Mouse (Mus musculus): Measurements from ENCODE around the gene Pid1. TPM values are rescaled to one million over a fixed set of nuclear protein-coding genes. Genes with fewer than 3 reads are reported as not detected.

Gene Pid1
- polyA plus RNA-seq, 1 experiment from 2014 or later: 38.9 TPM

DNA sequence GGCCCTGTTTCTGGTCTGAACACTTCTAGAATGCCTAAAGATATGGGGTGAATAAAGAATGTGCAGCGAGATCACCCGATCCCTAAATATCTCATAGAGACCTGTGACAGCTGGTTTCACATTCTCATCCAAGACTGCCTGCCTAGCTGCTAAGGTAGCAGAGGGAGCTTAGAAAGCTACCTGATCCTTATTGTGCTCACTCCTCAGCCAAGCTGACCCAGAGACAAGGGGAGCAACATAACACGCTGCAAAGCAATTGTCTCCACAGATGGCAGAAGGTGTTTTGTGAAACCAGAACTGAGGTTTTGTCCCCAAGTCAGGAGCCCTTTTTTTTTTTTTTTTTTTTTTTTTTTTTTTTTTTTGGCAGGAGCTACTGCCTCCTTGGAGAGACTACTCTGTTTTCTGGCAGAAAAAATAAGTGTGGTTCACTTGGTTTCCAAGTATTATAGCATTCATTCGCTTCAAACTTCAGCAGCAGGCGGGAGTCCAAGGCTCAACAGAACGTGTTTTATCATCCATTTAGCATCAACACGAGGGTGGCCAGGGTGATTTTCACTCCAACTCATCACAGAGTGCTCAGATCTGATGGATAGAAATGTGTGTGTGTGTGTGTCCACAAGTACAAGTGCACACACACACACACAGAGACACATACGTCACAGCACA, 22.6 kb upstream of the Pid1 start:
- no peak overlapping the region for H3K4me2 ChIP-seq (ENCODE audit: low read depth, low read length)
- H3K27me3 ChIP-seq (ENCODE audit: insufficient read depth, low read length): no peaks in the 10 kb centered on the region
- no peaks in the 10 kb centered on the region for H3K4me1 ChIP-seq (ENCODE audit: insufficient read depth)
- no peak for ATAC-seq
- DNase-seq: no peak
- H3K36me3 ChIP-seq (replicated peaks; ENCODE audit: insufficient read depth, low read length): no peaks in the 10 kb centered on the region
- H3K4me3 ChIP-seq (ENCODE audit: low read depth, low read length): no peak overlapping the region
- no peaks in the 10 kb centered on the region for H3K9me3 ChIP-seq (ENCODE audit: low read length)
- H3K27ac ChIP-seq (ENCODE audit: low read depth): no peak overlapping the region
- WGBS (ENCODE audit: insufficient replicate concordance): 76% methylated on average over 8 of the region's 8 CpGs
- TF ChIP-seq EP300 (IDR thresholded peaks at IDR 0.05; ENCODE audit: low read depth) (no peak), CTCF (IDR thresholded peaks at IDR 0.05; ENCODE audit: low read depth) (no peak)
- H3K9ac ChIP-seq (replicated peaks): no peak overlapping the region

DNA sequence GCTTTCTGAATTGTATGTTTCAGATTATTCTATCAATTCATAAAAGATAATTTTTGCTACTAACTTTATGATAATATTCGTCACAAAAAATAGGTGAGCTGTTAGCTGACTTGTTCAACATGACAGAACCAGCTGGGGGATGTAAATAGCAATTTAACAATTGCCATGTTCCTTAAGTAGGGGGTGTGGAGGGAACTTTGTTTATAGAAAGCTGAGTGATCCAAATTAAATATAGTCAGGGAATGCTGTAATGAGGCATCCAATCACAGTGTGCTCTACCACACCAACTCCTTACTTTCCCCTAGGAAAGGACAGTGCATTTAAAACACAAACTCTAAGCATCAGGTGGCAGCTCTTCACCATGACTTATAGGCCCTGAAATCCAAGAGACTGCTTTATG, 18.7 kb upstream of the Pid1 start:
- no peak for TF ChIP-seq EP300 (IDR thresholded peaks at IDR 0.05; ENCODE audit: low read depth)
- TF ChIP-seq CTCF (IDR thresholded peaks at IDR 0.05; ENCODE audit: low read depth): no peak
- no peak for DNase-seq
- Histone ChIP-seq H3K4me3 (ENCODE audit: low read depth, low read length) (no peak overlapping the region), H3K9ac (replicated peaks) (no peak overlapping the region), H3K4me1 (ENCODE audit: insufficient read depth) (no peaks in the 10 kb centered on the region), H3K27me3 (ENCODE audit: insufficient read depth, low read length) (no peaks in the 10 kb centered on the region), H3K9me3 (ENCODE audit: low read length) (no peaks in the 10 kb centered on the region), H3K36me3 (replicated peaks; ENCODE audit: insufficient read depth, low read length) (no peaks in the 10 kb centered on the region), H3K27ac (ENCODE audit: low read depth) (no peak overlapping the region), H3K4me2 (ENCODE audit: low read depth, low read length) (no peak overlapping the region)
- 55% methylated on average over 1 of the region's 1 CpGs for WGBS (ENCODE audit: insufficient replicate concordance)
- ATAC-seq: no peak

DNA sequence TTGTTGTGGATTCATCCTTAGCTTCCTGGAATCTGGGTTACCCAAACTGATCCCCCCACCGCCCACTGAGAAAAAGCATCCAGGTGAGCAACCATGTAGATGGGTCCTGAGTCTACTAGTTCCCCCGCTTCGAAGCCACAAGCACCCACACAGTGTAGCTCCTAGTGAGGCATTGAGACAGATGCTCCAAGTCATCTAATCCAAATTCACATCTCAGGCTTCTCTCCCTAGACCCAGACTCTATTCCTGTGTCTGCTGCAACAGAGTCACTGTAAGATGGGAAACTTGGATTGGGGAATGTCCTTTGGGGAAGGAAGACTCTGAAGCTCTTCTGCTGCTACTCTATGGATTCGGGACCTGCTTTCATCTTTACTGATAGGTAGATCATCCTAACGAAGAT, 18.1 kb upstream of the Pid1 start:
- H3K4me2 ChIP-seq (ENCODE audit: low read depth, low read length): no peak overlapping the region
- no peaks in the 10 kb centered on the region for H3K4me1 ChIP-seq (ENCODE audit: insufficient read depth)
- no peak for ATAC-seq
- H3K9ac ChIP-seq (replicated peaks): no peak overlapping the region
- H3K36me3 ChIP-seq (replicated peaks; ENCODE audit: insufficient read depth, low read length): no peaks in the 10 kb centered on the region
- H3K27ac ChIP-seq (ENCODE audit: low read depth): no peak overlapping the region
- no peak for TF ChIP-seq CTCF (IDR thresholded peaks at IDR 0.05; ENCODE audit: low read depth)
- no peak for TF ChIP-seq EP300 (IDR thresholded peaks at IDR 0.05; ENCODE audit: low read depth)
- WGBS (ENCODE audit: insufficient replicate concordance): 79% methylated on average over 5 of the region's 5 CpGs
- no peaks in the 10 kb centered on the region for H3K27me3 ChIP-seq (ENCODE audit: insufficient read depth, low read length)
- no peaks in the 10 kb centered on the region for H3K9me3 ChIP-seq (ENCODE audit: low read length)
- H3K4me3 ChIP-seq (ENCODE audit: low read depth, low read length): no peak overlapping the region
- no peak for DNase-seq

DNA sequence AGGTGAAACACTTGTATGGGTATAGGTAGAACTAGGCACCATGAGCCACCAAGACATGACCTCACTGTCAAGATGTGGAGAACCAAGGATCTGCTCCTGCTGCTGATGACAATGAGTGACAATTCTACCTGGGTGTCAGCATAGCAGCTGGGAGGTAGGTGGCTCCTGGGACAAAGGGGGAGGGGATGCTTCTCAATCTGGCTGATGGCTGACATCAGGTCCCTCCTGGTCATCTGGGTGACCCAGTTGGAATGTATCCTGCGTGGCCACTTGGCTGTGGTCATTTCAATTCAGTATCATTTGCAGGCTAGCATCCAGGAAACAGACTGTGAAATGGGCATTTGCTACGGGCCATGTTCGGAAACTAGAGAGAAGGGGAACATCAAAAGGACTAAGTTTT, 16.9 kb upstream of the Pid1 start:
- H3K9ac ChIP-seq (replicated peaks): no peak overlapping the region
- no peak overlapping the region for H3K4me3 ChIP-seq (ENCODE audit: low read depth, low read length)
- H3K4me2 ChIP-seq (ENCODE audit: low read depth, low read length): no peak overlapping the region
- no peaks in the 10 kb centered on the region for H3K36me3 ChIP-seq (replicated peaks; ENCODE audit: insufficient read depth, low read length)
- no peak for ATAC-seq
- DNase-seq: no peak
- no peaks in the 10 kb centered on the region for H3K9me3 ChIP-seq (ENCODE audit: low read length)
- H3K4me1 ChIP-seq (ENCODE audit: insufficient read depth): no peaks in the 10 kb centered on the region
- no peaks in the 10 kb centered on the region for H3K27me3 ChIP-seq (ENCODE audit: insufficient read depth, low read length)
- 67% methylated on average over 3 of the region's 3 CpGs for WGBS (ENCODE audit: insufficient replicate concordance)
- no peak for TF ChIP-seq CTCF (IDR thresholded peaks at IDR 0.05; ENCODE audit: low read depth)
- TF ChIP-seq EP300 (IDR thresholded peaks at IDR 0.05; ENCODE audit: low read depth): no peak
- no peak overlapping the region for H3K27ac ChIP-seq (ENCODE audit: low read depth)

DNA sequence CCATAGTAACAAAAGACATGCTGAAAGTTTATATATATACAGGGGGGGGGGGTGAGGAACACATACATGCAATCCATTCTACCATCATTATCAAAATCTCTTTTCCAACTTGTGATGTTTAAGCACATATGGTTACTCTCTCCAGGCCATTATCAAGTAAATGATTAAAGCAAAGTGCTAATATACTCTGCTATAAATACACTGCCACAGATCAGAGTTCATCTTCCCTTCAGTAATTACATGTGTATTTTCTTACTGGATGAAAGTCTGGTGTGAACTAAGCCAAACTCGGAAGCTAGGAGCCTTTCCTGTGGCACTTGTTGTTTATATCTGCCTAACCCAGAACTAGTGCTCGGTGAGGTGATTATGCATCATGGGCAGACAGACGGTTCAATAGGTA, 3.8 kb upstream of the Pid1 start:
- H3K27ac ChIP-seq (ENCODE audit: low read depth): no peak overlapping the region
- peaks cover 4% of the 10 kb centered on the region; the same call in 1 of the 2 replicates for H3K4me1 ChIP-seq (ENCODE audit: insufficient read depth)
- H3K4me2 ChIP-seq (ENCODE audit: low read depth, low read length): no peak overlapping the region
- no peaks in the 10 kb centered on the region for H3K36me3 ChIP-seq (replicated peaks; ENCODE audit: insufficient read depth, low read length)
- ATAC-seq (no peak), DNase-seq (no peak)
- WGBS (ENCODE audit: insufficient replicate concordance): 61% methylated on average over 3 of the region's 3 CpGs
- no peak overlapping the region for H3K4me3 ChIP-seq (ENCODE audit: low read depth, low read length)
- H3K27me3 ChIP-seq (ENCODE audit: insufficient read depth, low read length): no peaks in the 10 kb centered on the region
- TF ChIP-seq CTCF (IDR thresholded peaks at IDR 0.05; ENCODE audit: low read depth): no peak
- no peak for TF ChIP-seq EP300 (IDR thresholded peaks at IDR 0.05; ENCODE audit: low read depth)
- H3K9me3 ChIP-seq (ENCODE audit: low read length): no peaks in the 10 kb centered on the region
- H3K9ac ChIP-seq (replicated peaks): no peak overlapping the region

DNA sequence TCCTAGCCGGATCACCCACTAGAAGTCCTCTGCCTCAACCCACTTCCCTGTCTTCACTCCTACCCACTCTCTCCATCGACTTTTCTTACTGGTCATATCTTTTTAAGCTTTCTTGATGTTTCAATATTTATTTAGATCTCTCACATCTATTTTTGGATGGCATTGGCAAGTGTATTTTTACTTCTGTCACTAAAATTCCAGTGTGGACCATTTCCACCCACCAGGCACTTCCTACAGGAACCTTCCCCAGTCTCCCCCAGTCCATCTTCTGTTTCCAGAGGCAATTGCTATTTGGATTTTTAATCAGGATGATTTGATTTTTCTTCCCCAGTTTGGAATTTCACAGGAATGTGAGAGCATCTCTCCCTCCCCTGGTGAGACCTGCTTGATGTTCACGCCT, 2.6 kb upstream of the Pid1 start:
- H3K36me3 ChIP-seq (replicated peaks; ENCODE audit: insufficient read depth, low read length): no peaks in the 10 kb centered on the region
- peaks cover 7% of the 10 kb centered on the region for H3K4me1 ChIP-seq (ENCODE audit: insufficient read depth)
- DNase-seq (no peak), ATAC-seq (no peak)
- no peak overlapping the region for H3K9ac ChIP-seq (replicated peaks)
- H3K27me3 ChIP-seq (ENCODE audit: insufficient read depth, low read length): no peaks in the 10 kb centered on the region
- no peak overlapping the region for H3K27ac ChIP-seq (ENCODE audit: low read depth)
- H3K4me3 ChIP-seq (ENCODE audit: low read depth, low read length): no peak overlapping the region
- 54% methylated on average over 3 of the region's 3 CpGs for WGBS (ENCODE audit: insufficient replicate concordance)
- H3K4me2 ChIP-seq (ENCODE audit: low read depth, low read length): no peak overlapping the region
- no peak for TF ChIP-seq CTCF (IDR thresholded peaks at IDR 0.05; ENCODE audit: low read depth)
- TF ChIP-seq EP300 (IDR thresholded peaks at IDR 0.05; ENCODE audit: low read depth): no peak
- H3K9me3 ChIP-seq (ENCODE audit: low read length): no peaks in the 10 kb centered on the region

Measured in liver, postnatal 0 days (tissue).